In genomic region chr13:6837075-6837422, GRCm38 (mm10) we compare ENCODE assay signal across 11 mouse cellular contexts.
A peak's percentile ranks its signal among the peaks of the same experiment; 100 is the strongest.
DNase-seq lines count a peak whose midpoint lies in the region; ATAC-seq and TF ChIP-seq lines count a peak whose summit lies in the region.
"Had no signal": no experiment of that assay in that cellular context is flagged by ENCODE, and none has a peak within 500 bp of the region (broad histone marks: within the 10 kb centered on the region; RNA-seq: fewer than 3 reads in every experiment).

No protein-coding gene starts in this region.

- H3K36me3 ChIP-seq in intestine, embryonic 16.5 days (ENCODE audit: control insufficient read depth, insufficient read depth, low read length), result no peaks in the 10 kb centered on the region
- no peaks in the 10 kb centered on the region for H3K36me3 ChIP-seq in intestine, postnatal 0 days (ENCODE audit: control insufficient read depth, insufficient read depth)
- no peaks in the 10 kb centered on the region for H3K36me3 ChIP-seq in forebrain, postnatal 0 days (ENCODE audit: insufficient read depth)
- H3K36me3 ChIP-seq in midbrain, embryonic 16.5 days (ENCODE audit: control insufficient read depth, insufficient read depth, low read length), result no peaks in the 10 kb centered on the region
- H3K36me3 ChIP-seq: embryonic facial prominence, embryonic 12.5 days; liver, embryonic 12.5 days had no signal

- H3K4me3 ChIP-seq in intestine, embryonic 16.5 days (ENCODE audit: low read length), result no peak overlapping the region
- H3K4me3 ChIP-seq in intestine, postnatal 0 days (ENCODE audit: low read depth, low read length), result no peak overlapping the region
- no peak overlapping the region for H3K4me3 ChIP-seq in forebrain, postnatal 0 days (ENCODE audit: low read depth, low read length)
- H3K4me3 ChIP-seq in midbrain, embryonic 16.5 days (ENCODE audit: low read depth, low read length), result no peak overlapping the region
- H3K4me3 ChIP-seq: embryonic facial prominence, embryonic 12.5 days; liver, embryonic 12.5 days had no signal

- TF ChIP-seq CTCF in intestine, postnatal 0 days (IDR thresholded peaks at IDR 0.05; ENCODE audit: low read depth), result no peak
- TF ChIP-seq CTCF in forebrain, postnatal 0 days (IDR thresholded peaks at IDR 0.05; ENCODE audit: low read depth), result no peak

- H3K9me3 ChIP-seq in intestine, embryonic 16.5 days (ENCODE audit: control insufficient read depth, low read length), result no peaks in the 10 kb centered on the region
- H3K9me3 ChIP-seq in intestine, postnatal 0 days (ENCODE audit: control insufficient read depth), result no peaks in the 10 kb centered on the region
- no peaks in the 10 kb centered on the region for H3K9me3 ChIP-seq in forebrain, postnatal 0 days (ENCODE audit: low read length)
- no peaks in the 10 kb centered on the region for H3K9me3 ChIP-seq in midbrain, embryonic 16.5 days (replicated peaks; ENCODE audit: control insufficient read depth, low read length, poor library complexity, severe bottlenecking)
- H3K9me3 ChIP-seq: embryonic facial prominence, embryonic 12.5 days; liver, embryonic 12.5 days had no signal

- no peak overlapping the region for H3K4me2 ChIP-seq in intestine, embryonic 16.5 days (ENCODE audit: low read depth, low read length)
- no peak overlapping the region for H3K4me2 ChIP-seq in intestine, postnatal 0 days (replicated peaks; ENCODE audit: low read depth)
- H3K4me2 ChIP-seq in forebrain, postnatal 0 days (ENCODE audit: low read depth), result no peak overlapping the region
- no peak overlapping the region for H3K4me2 ChIP-seq in midbrain, embryonic 16.5 days (ENCODE audit: low read length)
- H3K4me2 ChIP-seq: embryonic facial prominence, embryonic 12.5 days; heart, embryonic 11.5 days; liver, embryonic 12.5 days had no signal

- H3K27me3 ChIP-seq in intestine, embryonic 16.5 days (replicated peaks; ENCODE audit: control insufficient read depth, insufficient read depth, low read length), result no peaks in the 10 kb centered on the region
- no peaks in the 10 kb centered on the region for H3K27me3 ChIP-seq in intestine, postnatal 0 days (replicated peaks; ENCODE audit: control insufficient read depth, insufficient read depth, low read length)
- H3K27me3 ChIP-seq in forebrain, postnatal 0 days (ENCODE audit: insufficient read depth, low read length), result no peaks in the 10 kb centered on the region
- no peaks in the 10 kb centered on the region for H3K27me3 ChIP-seq in midbrain, embryonic 16.5 days (ENCODE audit: control insufficient read depth, insufficient read depth, low read depth, low read length)
- H3K27me3 ChIP-seq: embryonic facial prominence, embryonic 12.5 days; liver, embryonic 12.5 days had no signal

- DNase-seq in forebrain, postnatal 0 days, result no peak
- no peak for DNase-seq in adrenal gland, postnatal 25 days
- no peak for DNase-seq in right cerebral cortex, adult 2 months (ENCODE audit: low spot score in 2 of 2)
- DNase-seq: gastrocnemius, postnatal 14 days had no signal

- no peaks in the 10 kb centered on the region for H3K4me1 ChIP-seq in intestine, embryonic 16.5 days (ENCODE audit: control insufficient read depth, insufficient read depth, low read length)
- H3K4me1 ChIP-seq in intestine, postnatal 0 days (replicated peaks; ENCODE audit: control insufficient read depth, insufficient read depth, low read length), result no peaks in the 10 kb centered on the region
- H3K4me1 ChIP-seq in forebrain, postnatal 0 days (ENCODE audit: insufficient read depth), result no peaks in the 10 kb centered on the region
- 0 out of 2 replicates have a peak, but pooled peaks cover 4% of the 10 kb centered on the region for H3K4me1 ChIP-seq in midbrain, embryonic 16.5 days (ENCODE audit: control insufficient read depth, insufficient read depth, low read length)
- H3K4me1 ChIP-seq: embryonic facial prominence, embryonic 12.5 days; liver, embryonic 12.5 days had no signal

- ATAC-seq in intestine, embryonic 16.5 days, result peak; percentile 40; the same call in 1 of the 2 replicates
- no peak for ATAC-seq in intestine, postnatal 0 days
- ATAC-seq in common myeloid progenitor, adult 5-6 weeks (replicated peaks; ENCODE audit: low read depth, poor library complexity, severe bottlenecking), result peak; percentile 37
- peak; percentile 29; the same call in 1 of the 2 replicates for ATAC-seq in forebrain, postnatal 0 days
- peak; percentile 64 for ATAC-seq in midbrain, embryonic 16.5 days
- ATAC-seq: liver, embryonic 12.5 days had no signal

- WGBS in intestine, embryonic 16.5 days, result 39% methylated on average over 1 of the region's 1 CpGs
- WGBS in intestine, postnatal 0 days, result 41% methylated on average over 1 of the region's 1 CpGs
- WGBS in forebrain, postnatal 0 days, result 66% methylated on average over 1 of the region's 1 CpGs
- WGBS in midbrain, embryonic 16.5 days, result 58% methylated on average over 1 of the region's 1 CpGs

- no peak overlapping the region for H3K9ac ChIP-seq in intestine, embryonic 16.5 days (ENCODE audit: low read depth, low read length)
- H3K9ac ChIP-seq in intestine, postnatal 0 days (ENCODE audit: low read depth, low read length), result no peak overlapping the region
- no peak overlapping the region for H3K9ac ChIP-seq in forebrain, postnatal 0 days
- no peak overlapping the region for H3K9ac ChIP-seq in midbrain, embryonic 16.5 days (ENCODE audit: low read depth, low read length)
- H3K9ac ChIP-seq: embryonic facial prominence, embryonic 12.5 days; liver, embryonic 12.5 days had no signal

- H3K27ac ChIP-seq in intestine, embryonic 16.5 days (ENCODE audit: low read length), result no peak overlapping the region
- H3K27ac ChIP-seq in intestine, postnatal 0 days (ENCODE audit: low read depth, low read length), result no peak overlapping the region
- H3K27ac ChIP-seq in forebrain, postnatal 0 days (ENCODE audit: low read depth, low read length), result no peak overlapping the region
- H3K27ac ChIP-seq in midbrain, embryonic 16.5 days (ENCODE audit: low read length), result no peak overlapping the region
- H3K27ac ChIP-seq: embryonic facial prominence, embryonic 12.5 days; liver, embryonic 12.5 days had no signal
